Mouse (Mus musculus): ENCODE measurements around the gene Pou6f1.
A peak's percentile ranks its signal among the peaks of the same experiment; 100 is the strongest.
"Not testable (repeated sequence)": the region's sequence is repeated elsewhere in the genome, so short reads cannot be mapped to it uniquely, and the experiment has no call there.

Pou6f1 gene

GRCm38 (mm10) chr15:100599276-100600046, at the start of gene Pou6f1:
Pou6f1 (minus strand) TSS chr15:100599984.
- peak; percentile 33 to 53 for DNase-seq (ENCODE audit: low spot score in 2 of 2)

- no peak for DNase-seq (ENCODE audit: low spot score in 2 of 2)
Measured at GRCm38 (mm10) chr15:100646161-100646560, 46.4 kb upstream of the Pou6f1 start.

GRCm38 (mm10) chr15:100642451-100642850, 42.7 kb upstream of the Pou6f1 start:
- no peak for DNase-seq (ENCODE audit: low spot score in 2 of 2)

- DNase-seq (ENCODE audit: low spot score in 2 of 2) = no peak
Measured at GRCm38 (mm10) chr15:100641226-100641810, 41.5 kb upstream of the Pou6f1 start.

GRCm38 (mm10) chr15:100639972-100640750, 40.4 kb upstream of the Pou6f1 start:
- peak in 1 of 2 experiments; percentile 42 for DNase-seq (ENCODE audit: low spot score in 2 of 2)

DNA sequence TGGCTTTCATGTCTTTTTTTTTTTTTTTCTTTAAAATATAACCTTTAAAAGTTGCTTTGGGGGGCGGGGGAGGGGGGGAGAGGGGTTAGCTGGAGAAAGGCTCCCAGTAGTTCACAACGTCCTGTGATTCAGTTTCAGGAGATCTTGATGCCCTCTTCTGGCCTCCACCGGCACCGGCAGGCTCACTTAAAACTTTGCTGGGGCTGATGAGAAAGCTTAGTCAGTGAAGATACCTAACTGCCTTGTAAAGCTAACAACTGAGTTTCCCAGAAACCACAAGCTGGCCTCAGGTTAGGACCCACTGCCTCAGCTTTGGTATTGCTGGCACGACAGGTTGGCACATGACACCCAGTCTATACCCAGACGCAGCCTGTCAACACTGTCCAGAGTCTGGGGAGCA, 37.9 kb upstream of the Pou6f1 start:
- no peak for DNase-seq (ENCODE audit: low spot score in 2 of 2)

- DNase-seq (ENCODE audit: low spot score in 2 of 2) = peak; percentile 42 to 56
Measured at GRCm38 (mm10) chr15:100636700-100637501, 37.1 kb upstream of the Pou6f1 start, which contains the start of gene Smagp. Smagp (minus strand) TSS chr15:100636940.

DNA sequence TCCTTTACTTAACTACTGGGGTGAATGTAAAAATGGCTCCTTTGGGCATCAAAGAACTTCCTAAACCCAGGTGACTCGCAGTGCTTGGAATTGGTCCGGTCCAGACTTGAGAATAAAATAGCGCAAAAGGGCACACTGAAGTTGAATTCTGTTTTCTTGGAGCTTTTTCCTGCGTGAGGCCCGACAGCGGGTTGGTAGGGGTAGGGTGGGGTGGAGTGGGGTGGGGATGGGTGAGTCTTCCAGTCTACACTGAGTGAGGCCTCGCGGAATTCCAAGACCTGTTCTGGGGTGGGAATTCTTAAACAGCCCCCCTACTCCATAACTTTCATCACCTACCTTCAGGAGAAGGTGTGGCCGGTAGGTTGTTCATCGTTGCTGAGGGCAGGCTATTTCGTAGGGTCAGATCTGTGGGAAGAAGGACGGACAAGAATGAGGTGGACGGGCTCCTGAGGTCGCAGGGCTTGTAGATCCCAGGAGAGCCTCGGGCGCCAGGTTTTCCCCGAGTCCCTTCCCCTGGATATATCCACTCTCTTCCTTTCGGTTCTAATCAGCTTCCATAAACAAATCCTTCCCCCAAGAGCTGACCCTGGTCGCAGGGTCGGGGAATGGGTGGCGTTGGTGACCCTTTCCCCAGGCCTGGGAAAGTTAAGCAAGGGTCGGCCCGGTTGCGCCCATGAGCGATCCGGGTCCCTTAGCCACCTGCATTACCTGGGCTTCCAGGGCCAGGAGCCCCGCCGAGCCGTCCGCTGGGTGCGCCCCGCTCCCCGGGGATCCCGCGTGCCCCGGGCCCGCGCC, 36.3 kb upstream of the Pou6f1 start:
- peak in 1 of 2 experiments; percentile 31 for DNase-seq (ENCODE audit: low spot score in 2 of 2)

GRCm38 (mm10) chr15:100635239-100635638, 35.5 kb upstream of the Pou6f1 start:
- DNase-seq (ENCODE audit: low spot score in 2 of 2) = no peak

- no peak for DNase-seq (ENCODE audit: low spot score in 2 of 2)
Measured at GRCm38 (mm10) chr15:100633341-100633740, 33.6 kb upstream of the Pou6f1 start.

DNA sequence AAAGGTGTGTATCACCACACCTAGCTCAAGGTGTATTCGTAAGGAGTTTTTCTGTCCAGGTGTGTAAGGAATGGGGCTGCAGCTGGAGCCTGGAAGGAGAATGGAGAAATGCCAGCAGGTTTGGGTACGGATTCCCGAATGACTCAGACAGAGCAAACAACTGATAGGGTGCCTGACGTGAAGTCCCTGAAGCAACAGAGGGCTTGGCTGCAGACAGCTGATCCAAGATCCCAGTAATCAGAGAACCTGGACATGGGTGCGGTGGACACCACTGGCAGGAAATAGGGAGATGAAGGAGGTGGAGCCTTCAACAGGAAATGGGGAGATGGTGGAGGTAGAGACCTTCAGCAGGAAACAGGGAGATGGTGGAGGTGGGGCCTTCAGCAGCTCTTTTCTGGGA, 32.5 kb upstream of the Pou6f1 start:
- DNase-seq (ENCODE audit: low spot score in 2 of 2) = no peak

GRCm38 (mm10) chr15:100631454-100632170, 31.8 kb upstream of the Pou6f1 start:
- DNase-seq (ENCODE audit: low spot score in 2 of 2) = no peak

GRCm38 (mm10) chr15:100630126-100630525, 30.3 kb upstream of the Pou6f1 start:
- DNase-seq (ENCODE audit: low spot score in 2 of 2) = no peak

- no peak for DNase-seq (ENCODE audit: low spot score in 2 of 2)
Measured at GRCm38 (mm10) chr15:100628797-100629196, 29.0 kb upstream of the Pou6f1 start.

DNA sequence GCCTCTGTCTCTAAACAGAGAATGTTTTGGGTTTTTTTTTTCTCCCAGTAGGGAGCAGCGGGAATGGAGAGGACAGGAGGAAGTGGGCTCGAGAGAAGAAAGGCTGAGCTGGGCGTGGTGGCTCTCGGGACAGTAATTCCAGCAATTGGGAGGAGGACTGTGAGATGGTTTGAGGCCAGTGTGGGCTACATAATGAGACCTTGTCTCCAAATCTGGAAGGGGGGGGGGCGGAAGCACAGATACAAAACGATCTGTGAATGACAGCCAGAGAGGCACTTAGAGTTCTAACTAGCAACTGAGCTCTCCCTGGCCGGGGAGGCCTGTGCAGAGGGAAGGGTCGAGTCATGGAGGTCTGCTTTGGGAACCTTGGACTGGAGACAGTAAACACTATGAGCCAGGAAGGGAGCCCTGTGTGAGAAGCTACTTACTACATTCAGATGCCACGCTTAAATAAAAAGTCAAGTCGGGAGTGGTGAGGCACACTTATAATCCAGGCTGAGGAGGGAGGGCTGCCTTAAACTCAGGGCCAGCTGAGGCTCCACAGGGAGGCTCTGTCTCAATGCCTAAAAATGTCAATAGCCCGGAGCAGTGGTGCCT, 28.1 kb upstream of the Pou6f1 start:
- no peak for DNase-seq (ENCODE audit: low spot score in 2 of 2)

DNA sequence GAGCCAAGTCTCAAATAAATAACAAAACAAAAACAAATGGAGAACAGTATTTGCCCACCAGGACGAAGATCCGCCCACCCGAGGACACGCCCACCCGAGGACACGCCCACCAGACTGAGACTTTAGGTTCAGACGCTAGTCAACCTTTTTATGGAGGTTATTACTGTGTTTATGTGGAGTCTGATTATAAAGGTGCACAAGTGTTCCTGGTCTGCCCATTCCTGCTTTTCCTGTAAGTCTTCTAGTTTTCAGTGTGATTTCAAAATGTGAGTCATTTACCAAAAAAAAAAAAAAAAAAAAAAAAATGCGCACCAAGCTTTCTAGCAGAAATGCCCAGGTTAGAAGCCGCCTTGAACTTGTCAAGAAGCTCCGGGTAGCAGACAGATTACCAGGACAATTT, 27.5 kb upstream of the Pou6f1 start:
- no peak for DNase-seq (ENCODE audit: low spot score in 2 of 2)

- no peak for DNase-seq (ENCODE audit: low spot score in 2 of 2)
Measured at GRCm38 (mm10) chr15:100624435-100624834, 24.7 kb upstream of the Pou6f1 start.

DNA sequence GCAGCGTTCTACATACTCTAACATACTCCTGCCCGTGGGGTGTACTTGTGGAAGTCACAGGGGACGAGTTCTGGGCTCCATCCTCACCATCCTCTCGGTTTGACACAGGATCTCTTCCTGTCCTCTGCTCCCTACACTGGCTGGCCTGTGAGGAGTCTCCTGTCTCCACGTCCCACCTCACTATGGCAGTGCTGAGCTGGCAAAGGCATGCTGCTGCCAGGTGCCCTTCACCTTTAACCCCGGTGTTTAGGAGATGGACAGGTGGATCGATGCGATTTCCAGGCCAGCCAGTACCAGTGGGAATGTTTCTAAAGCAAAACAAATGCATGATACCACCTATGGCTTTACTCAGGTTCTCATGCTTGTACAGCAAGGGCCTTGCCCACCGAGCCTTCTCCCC, 24.0 kb upstream of the Pou6f1 start:
- no peak for DNase-seq (ENCODE audit: low spot score in 2 of 2)

GRCm38 (mm10) chr15:100622164-100622563, 22.4 kb upstream of the Pou6f1 start:
- DNase-seq (ENCODE audit: low spot score in 2 of 2) = no peak

- DNase-seq (ENCODE audit: low spot score in 2 of 2) = not testable (repeated sequence)
Measured at GRCm38 (mm10) chr15:100621671-100622070, 21.9 kb upstream of the Pou6f1 start.

Data from urinary bladder, adult 18-20 months (tissue).